Mouse (Mus musculus) c-Kit-positive CD71-negative TER-119-negative erythroid progenitor cells, embryonic 14.5 days (primary cell): ENCODE results near the gene Ssbp3.
A peak's percentile ranks its signal among the peaks of the same experiment; 100 is the strongest.

Experiments used
- DNase-seq: peaks from one replicate; pipeline ENCODE4 v3.0.0-alpha.2; 2013; ENCODE audit warnings: low read depth

Ssbp3 gene

DNA sequence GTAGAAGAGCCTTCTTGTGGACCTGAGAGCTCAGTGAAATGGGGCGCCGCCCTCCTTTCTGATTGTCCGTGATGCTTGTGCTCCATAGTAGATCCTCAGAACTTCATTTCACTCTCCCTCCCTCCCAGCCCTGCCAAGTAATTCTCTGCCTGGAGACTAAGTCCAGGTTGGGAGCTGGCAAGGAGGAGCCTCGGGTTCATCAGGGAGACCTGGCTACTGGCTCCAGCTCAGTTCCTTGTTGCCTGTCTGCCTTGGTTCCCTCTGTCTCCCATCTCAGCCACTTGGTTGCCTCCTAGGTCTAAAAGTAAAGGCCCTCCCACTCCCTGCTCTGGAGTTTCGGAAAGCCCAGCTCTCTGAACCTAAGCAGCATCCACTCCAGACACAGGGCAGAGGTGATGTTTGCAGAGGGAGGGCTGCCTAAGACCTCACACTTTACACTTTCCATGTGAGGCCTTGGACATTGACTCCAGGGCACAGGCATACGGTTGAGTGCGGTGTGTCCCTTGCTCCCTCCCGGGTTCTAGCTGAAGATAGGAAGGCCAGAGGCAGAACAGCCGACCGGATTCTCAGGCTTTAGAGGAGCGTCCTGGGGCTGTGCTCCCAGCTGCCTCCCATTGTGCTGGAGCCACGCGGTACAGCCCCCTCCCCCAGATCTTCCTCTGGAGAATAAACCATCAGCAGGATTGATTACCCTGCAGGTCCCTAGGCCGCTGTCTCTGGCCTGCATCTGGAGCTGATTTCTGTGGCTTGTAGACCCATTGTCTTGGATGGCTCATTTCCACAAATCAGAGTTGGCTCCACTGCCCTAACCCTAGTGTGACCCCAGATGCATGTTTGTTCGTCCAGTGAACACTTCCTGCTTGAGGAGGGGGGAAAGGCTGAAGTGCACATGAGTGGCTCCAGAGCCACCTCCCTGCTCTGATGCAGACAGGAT lies 75.7 kb downstream of the Ssbp3 start:
- no peak for DNase-seq

- DNase-seq: peak; percentile 70
Observed at GRCm38 (mm10) chr4:106987725-106988364, 77.3 kb downstream of the Ssbp3 start.

- no peak for DNase-seq
Observed at GRCm38 (mm10) chr4:106988886-106989225, 78.4 kb downstream of the Ssbp3 start.

GRCm38 (mm10) chr4:106989226-106989983 lies 78.9 kb downstream of the Ssbp3 start:
- no peak for DNase-seq

GRCm38 (mm10) chr4:106993053-106993452 lies 82.6 kb downstream of the Ssbp3 start:
- DNase-seq: no peak

GRCm38 (mm10) chr4:106994252-106994651 lies 83.8 kb downstream of the Ssbp3 start:
- no peak for DNase-seq

GRCm38 (mm10) chr4:106995069-106995468 lies 84.6 kb downstream of the Ssbp3 start:
- DNase-seq: no peak

DNA sequence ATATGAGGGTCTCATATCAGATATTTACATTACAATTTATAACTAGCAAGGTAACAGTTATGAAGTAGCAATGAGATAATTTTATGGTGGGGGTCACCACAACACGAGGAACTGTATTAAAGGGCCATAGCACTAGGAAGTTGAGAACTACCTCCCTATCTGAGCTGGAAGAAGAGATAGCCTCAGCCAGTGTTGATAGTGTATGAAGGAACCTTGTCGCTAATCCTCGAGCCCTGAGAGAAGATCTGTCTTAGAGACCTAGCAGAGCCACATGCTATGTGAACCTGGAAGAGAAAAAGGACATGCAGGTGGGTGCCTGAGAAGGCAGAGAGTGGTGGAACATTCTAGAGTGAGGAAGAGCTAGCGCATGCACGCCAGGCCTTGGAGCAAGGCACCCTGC lies 85.0 kb downstream of the Ssbp3 start:
- DNase-seq: no peak

GRCm38 (mm10) chr4:106996305-106997076 lies 86.0 kb downstream of the Ssbp3 start:
- peak; percentile 43 for DNase-seq

DNA sequence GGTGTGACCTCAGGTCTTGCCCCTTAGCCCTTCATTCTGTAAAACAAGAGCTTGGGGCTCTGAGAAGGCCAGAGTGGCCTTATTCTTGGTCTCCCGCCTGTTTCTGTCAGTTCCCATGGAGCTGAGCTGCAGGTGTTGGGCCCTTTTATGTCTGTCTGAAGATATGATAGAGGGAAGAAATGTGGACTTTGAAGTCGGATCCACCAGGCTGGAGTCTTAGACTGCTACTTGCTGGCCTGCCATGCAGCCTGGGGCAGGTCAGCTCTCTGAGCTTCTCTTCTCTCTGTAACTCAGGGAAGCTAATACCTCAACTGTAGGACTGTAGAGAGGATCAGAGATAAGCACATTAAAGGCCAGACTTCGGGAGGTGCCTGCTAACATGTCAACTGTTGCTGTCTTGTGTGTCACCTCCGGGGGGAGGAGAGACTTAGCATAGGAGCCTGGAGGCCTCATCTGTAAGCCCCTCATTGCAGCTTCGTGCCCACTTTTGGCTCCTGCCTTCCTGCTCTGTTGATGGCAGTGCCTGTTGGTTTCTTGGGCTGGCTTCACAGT lies 90.8 kb downstream of the Ssbp3 start:
- no peak for DNase-seq

GRCm38 (mm10) chr4:107001916-107002488 lies 91.5 kb downstream of the Ssbp3 start:
- DNase-seq: no peak

GRCm38 (mm10) chr4:107002517-107003165 lies 92.1 kb downstream of the Ssbp3 start:
- DNase-seq: no peak

- DNase-seq: no peak
Observed at GRCm38 (mm10) chr4:107003199-107003598, 92.7 kb downstream of the Ssbp3 start.

- no peak for DNase-seq
Observed at GRCm38 (mm10) chr4:107003786-107004185, 93.3 kb downstream of the Ssbp3 start.

GRCm38 (mm10) chr4:107004346-107004745 lies 93.8 kb downstream of the Ssbp3 start:
- DNase-seq: no peak

GRCm38 (mm10) chr4:107005166-107005565 lies 94.7 kb downstream of the Ssbp3 start:
- DNase-seq: no peak

DNA sequence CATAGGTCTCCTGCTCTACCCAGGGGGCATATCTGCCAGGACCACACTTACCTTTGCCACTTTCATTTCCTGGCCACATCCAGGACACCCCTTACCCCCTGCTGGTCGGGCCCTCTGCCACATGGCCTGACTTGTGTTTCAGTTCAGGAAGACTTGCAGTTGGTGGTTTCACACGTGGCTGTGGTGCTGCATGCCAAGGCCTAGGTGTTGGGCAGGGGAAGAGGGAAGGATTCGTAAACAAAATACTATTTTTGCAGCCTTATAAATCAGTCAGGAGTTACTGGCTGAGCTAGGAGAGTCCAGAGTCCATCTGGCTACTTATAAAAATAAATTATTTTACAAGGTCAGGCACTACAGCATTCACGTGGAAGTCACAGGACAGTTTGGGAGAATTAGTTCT lies 95.7 kb downstream of the Ssbp3 start:
- DNase-seq: no peak

GRCm38 (mm10) chr4:107006807-107007206 lies 96.3 kb downstream of the Ssbp3 start:
- DNase-seq: no peak

GRCm38 (mm10) chr4:107007359-107007758 lies 96.9 kb downstream of the Ssbp3 start:
- no peak for DNase-seq

- DNase-seq: no peak
Observed at GRCm38 (mm10) chr4:107008161-107008560, 97.7 kb downstream of the Ssbp3 start.

DNA sequence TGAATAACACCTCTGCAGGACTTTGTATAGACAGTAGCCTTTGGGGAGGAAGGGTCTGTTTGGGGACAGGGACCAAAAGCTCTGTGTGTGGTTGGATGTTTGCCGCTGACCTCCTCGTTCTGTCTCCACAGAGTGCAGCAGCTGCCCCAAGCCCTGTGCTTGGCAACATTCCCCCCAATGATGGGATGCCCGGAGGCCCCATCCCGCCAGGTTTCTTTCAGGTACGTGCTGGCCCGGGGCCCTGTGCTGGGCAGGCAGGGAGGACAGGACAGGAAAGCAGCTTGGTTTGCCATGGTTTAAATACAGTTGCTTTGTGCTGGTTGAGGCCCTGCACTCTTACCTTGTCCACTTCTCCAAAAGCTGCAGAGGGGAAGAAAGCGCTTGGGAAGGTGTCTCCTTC lies 99.0 kb downstream of the Ssbp3 start:
- DNase-seq: no peak
